Mouse (Mus musculus): ENCODE measurements around the gene Pqlc2.

Gene Pqlc2

DNA sequence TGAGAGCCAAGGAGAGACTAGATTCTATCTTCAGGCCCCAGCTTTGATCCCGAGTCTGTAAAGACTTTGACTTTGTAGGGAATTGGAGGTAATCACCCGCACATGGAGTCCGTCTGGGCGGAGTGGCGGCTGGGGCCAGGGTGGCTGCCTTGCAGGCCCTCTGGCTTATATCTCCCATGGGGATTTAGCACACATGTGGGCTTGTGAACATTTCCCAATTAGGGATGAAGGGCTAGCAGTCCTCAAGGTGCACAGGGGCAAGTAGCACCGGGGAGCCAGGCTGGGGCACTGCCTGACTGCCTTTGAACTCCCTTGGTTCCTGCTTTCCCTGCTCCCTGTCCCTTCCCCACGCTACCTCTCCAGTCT is 44.0 kb downstream of the Pqlc2 start:
- in situ Hi-C loops (cut with MboI, MseI) = loop anchor here in 1 of 2 experiments (25.0 kb wide), 1 partner anchor 179 kb away; the partner anchor contains the start of genes Htr6 and Nbl1

DNA sequence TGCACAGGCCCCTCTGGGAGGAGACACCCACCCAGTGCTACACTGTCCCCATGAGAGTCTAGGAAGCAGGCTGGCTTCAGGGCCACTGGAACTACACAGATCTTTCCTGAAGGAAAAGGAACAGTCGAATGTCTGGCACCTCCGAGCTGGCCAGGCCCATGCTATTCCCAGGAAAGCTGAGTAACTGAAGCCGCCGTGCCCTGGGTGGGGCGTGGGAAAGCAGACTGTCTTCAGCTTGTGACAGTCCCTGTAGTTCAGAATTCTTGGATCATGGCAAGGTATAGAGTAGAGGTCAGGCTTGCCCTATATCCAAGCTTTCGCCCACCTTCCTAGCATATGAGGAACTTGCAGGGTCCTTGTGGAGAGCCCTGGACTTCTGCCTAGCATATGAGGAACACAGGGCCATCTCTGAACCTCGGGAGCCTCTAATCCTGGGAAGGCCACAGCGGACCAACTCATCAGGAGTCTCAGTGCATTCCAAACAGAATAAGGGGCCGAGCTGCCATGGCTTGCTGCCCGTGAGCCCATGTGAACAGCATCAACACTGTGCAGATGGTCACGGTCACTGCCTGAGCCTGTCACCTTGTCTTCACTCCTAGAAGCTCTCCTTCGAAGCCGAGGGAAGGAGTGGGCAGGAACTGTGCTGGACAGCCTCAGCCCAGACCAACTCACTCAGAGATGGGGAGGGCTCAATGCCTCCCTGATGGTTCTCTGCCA is 44.6 kb downstream of the Pqlc2 start:
- in situ Hi-C loops (cut with MboI, MseI) = loop anchor here in 1 of 2 experiments (25.0 kb wide), 1 partner anchor 179 kb away; the partner anchor contains the start of genes Htr6 and Nbl1

DNA sequence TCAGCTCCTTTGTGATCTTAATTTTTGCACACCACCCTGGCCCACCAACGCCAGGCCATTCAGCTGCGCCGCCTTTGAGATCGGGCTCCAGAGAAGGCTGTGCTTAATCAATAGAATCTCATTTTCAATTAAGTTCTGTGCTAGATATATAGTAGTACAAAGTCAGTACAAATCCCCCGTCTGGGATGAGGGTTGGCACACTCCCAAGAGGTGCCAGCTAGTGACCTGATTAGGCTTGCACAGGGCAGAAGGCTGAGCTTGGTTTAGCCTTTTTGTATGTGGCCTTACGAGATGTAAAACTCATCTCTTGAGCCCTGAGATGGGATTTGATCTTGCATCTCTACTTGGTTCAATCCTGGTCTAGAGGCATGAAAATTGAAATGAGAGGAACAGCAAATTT is 47.5 kb downstream of the Pqlc2 start:
- in situ Hi-C loops (cut with MboI, MseI) = loop anchor here in 1 of 2 experiments (25.0 kb wide), 1 partner anchor 176 kb away; the partner anchor contains the start of genes Htr6 and Nbl1

DNA sequence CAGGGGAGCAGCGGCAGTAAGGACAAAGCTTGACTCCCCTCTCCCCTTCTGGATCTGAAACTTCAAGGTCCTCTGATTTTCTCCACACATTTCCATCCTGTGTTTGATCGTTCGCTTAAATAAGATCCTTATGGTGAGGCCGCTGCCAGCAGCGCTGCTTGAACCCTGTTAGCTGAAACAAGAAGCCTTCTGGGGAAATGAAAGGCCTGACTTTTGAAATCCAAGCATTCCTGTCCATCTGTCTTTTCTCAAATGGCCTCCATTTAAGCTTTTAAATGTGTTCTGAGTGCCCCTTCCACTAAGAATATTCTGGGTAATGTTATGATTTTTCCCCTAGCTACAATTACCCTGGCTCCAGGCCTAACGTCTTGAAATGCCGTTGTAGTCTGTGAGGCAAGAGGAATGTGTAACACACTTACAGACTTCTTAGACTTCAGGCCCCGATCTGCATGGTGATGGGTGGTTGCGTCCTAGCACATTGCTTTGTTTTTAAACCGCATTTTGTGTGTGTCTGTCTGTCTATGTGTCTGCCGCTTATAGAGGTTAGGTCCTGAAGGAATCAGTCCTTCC is 51.1 kb downstream of the Pqlc2 start:
- in situ Hi-C loops (cut with MboI, MseI) = loop anchor here in 1 of 2 experiments (25.0 kb wide), 1 partner anchor 172 kb away; the partner anchor contains the start of genes Htr6 and Nbl1

DNA sequence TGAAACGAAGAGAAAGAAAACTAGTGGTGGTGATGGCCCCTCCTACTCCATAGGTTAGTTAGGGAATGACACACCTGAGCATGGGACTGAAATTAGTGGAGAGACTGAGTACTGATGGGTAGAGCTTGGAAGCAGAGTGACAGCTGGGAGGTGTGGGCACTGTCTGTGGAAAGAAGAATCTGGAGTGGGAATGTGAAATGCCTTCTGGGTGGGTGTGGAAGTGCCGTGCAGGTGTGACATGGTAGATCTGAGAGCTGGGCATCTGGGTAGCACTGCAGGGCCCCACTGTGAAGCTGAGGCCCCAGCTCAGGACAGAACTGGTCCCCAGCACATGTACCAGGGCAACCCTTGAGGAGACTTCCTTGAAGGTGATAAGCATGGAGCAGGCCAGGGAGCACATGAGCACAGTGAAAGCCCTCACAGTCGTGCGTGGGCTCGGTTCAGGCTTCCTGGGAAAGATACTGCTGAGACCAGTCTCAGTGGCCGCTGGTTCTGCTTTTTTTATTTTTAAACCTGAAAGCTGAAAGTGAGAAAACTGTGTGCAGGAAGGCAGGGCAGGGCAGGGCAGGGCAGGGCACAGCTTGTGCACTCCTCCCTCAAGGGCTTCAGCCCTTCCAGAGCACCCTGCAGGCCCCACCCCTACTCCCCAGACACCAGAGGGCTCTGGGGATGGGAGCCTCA is 51.7 kb downstream of the Pqlc2 start:
- in situ Hi-C loops (cut with MboI, MseI) = loop anchor here in 1 of 2 experiments (25.0 kb wide), 1 partner anchor 171 kb away; the partner anchor contains the start of genes Htr6 and Nbl1

- in situ Hi-C loops (cut with MboI, MseI) = loop anchor here in 1 of 2 experiments (25.0 kb wide), 1 partner anchor 169 kb away; the partner anchor contains the start of genes Htr6 and Nbl1
Observed at GRCm38 (mm10) chr4:139256708-139257107, 53.8 kb downstream of the Pqlc2 start.

- in situ Hi-C loops (cut with MboI, MseI) = loop anchor here in 1 of 2 experiments (25.0 kb wide), 1 partner anchor 169 kb away; the partner anchor contains the start of genes Htr6 and Nbl1
Observed at GRCm38 (mm10) chr4:139256146-139256545, 54.4 kb downstream of the Pqlc2 start.

- in situ Hi-C loops (cut with MboI, MseI) = loop anchor here (5.0 to 25.0 kb wide), 2 partner anchors 166 to 171 kb away; partner anchors contain the start of genes Htr6 (in 1 of the 2) and Nbl1 (in 1 of the 2)
Observed at GRCm38 (mm10) chr4:139253206-139253605, 57.3 kb downstream of the Pqlc2 start.

- in situ Hi-C loops (cut with MboI, MseI) = loop anchor here (5.0 to 25.0 kb wide), 2 partner anchors 165 to 170 kb away; partner anchors contain the start of genes Htr6 (in 1 of the 2) and Nbl1 (in 1 of the 2)
Observed at GRCm38 (mm10) chr4:139252051-139252760, 58.3 kb downstream of the Pqlc2 start.

DNA sequence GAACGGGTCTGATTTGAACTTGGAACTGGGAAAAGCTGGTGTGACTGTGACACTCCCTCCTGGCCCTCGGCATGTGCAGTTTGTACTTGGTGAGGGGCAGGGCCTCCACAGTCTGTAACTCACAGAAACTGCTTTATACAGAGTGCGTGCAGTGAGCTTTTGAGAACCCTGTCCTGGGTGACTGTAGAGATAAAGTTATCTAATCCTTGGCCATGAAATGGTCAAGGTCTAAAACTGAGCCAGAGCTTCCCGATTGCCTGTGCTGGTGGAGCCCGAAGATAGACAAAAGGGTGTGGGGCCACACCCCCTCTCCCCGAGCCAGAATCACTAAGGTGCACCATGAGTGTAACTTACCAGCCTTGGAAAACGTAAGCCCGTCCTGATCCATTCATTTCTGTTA is 59.6 kb downstream of the Pqlc2 start:
- in situ Hi-C loops (cut with MboI, MseI) = loop anchor here (5.0 to 25.0 kb wide), 2 partner anchors 164 to 169 kb away; partner anchors contain the start of genes Htr6 (in 1 of the 2) and Nbl1 (in 1 of the 2)

DNA sequence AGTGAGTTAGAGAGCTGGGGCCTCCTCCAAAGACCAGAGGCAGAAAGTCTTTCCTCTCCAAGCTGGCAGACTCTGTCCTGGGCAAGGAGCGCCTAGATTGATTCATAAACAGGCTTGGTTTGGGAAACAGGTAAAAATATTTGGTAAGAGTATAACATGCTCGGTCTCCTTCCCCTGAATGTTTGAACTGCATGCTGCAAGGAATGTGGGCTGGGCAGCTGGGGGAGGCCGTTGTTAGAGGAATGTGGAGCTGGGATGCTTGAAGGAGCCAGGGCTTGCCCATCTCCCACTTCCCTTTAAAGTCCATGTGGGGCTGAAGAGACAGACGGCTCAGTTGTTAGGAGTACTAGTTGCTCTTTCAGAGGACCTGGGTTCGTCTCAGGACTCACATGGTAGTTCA is 60.5 kb downstream of the Pqlc2 start:
- in situ Hi-C loops (cut with MboI, MseI) = loop anchor here (5.0 to 25.0 kb wide), 2 partner anchors 163 to 168 kb away; partner anchors contain the start of genes Htr6 (in 1 of the 2) and Nbl1 (in 1 of the 2)

- in situ Hi-C loops (cut with MboI, MseI) = no loop called here
Observed at GRCm38 (mm10) chr4:139248736-139249135, 61.8 kb downstream of the Pqlc2 start.

- in situ Hi-C loops (cut with MboI, MseI) = no loop called here
Observed at GRCm38 (mm10) chr4:139247966-139248365, 62.5 kb downstream of the Pqlc2 start.

DNA sequence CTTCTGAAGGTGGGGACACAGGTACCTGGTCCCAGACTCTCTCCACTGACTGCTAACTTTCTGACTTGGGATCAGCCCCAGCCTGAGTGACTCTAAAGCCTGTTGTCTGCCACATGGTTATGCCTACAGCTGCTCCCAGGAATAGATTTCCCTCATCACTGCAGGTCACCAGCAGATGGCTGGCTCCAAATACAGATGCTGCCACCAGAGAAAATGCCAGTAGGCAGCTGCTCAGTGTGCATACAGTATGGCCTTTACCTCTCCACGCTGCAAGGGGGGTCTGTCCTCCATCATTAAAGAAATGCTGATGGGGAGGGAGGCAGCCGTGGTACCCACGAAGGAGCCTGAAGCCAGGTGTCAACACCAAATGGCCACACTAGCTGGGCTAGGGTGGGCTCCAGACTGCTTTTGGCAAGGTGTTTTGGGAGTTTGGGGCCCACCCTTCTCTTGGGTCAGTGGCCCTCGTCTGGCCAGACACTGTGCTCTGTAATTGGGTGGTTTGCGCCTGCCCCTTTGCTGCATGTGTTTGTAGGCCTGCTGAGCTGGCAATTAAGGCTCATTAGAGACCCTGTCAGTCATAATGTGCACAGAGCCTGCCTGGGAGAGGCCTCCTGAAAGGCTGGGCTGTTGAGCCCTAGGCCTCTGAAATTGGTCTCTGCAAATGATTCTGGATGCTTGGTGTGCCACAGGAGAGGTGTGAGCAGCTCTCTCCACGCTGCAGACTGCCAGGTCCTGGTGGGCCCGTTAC is 64.2 kb downstream of the Pqlc2 start:
- in situ Hi-C loops (cut with MboI, MseI) = no loop called here

- in situ Hi-C loops (cut with MboI, MseI) = no loop called here
Observed at GRCm38 (mm10) chr4:139245534-139245933, 65.0 kb downstream of the Pqlc2 start.

DNA sequence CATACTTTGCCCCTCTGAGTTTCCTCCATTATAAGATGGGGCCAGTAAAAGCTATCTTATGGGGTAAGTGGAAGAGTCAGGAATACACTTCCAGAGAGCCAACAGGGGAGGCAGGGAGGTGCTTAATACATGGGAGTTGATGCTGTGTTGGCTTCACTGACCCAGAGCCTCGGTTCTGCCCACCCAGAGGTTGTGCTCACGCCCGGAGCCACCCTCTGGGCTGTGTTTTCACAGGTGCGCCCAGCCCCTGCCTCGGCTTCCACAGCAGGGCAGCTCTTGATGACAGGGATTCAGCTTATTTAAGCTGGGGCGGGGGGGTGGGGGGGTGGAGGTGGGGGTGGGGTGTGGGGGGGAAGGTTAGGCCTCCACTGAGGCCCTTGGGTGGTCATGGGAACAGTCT is 65.7 kb downstream of the Pqlc2 start:
- in situ Hi-C loops (cut with MboI, MseI) = no loop called here

- in situ Hi-C loops (cut with MboI, MseI) = no loop called here
Observed at GRCm38 (mm10) chr4:139244176-139244575, 66.3 kb downstream of the Pqlc2 start.

All from T-helper 17 cell (primary cell).